Comparison of ENCODE assay signal across 12 mouse cellular contexts in genomic region chrX:160930656-160931055, GRCm38 (mm10). TPM values are rescaled to one million over a fixed set of nuclear protein-coding genes. Genes with fewer than 3 reads are reported as not detected.
A peak's percentile ranks its signal among the peaks of the same experiment; 100 is the strongest.
DNase-seq lines count a peak whose midpoint lies in the region; ATAC-seq and TF ChIP-seq lines count a peak whose summit lies in the region.
"Had no signal": no experiment of that assay in that cellular context is flagged by ENCODE, and none has a peak within 500 bp of the region (broad histone marks: within the 10 kb centered on the region; RNA-seq: fewer than 3 reads in every experiment).

No protein-coding gene starts in this region.

- H3K4me1 ChIP-seq in lung, postnatal 0 days (ENCODE audit: insufficient read depth, low read depth, low read length): no peaks in the 10 kb centered on the region
- peaks cover 0 to 2% of the 10 kb centered on the region in 2 experiments; a peak in 1 of 4 replicates for H3K4me1 ChIP-seq in liver, embryonic 14.5 days (replicated peaks; ENCODE audit: control insufficient read depth in 2 of 2, insufficient read depth in 2 of 2, low read length in 1 of 2)
- H3K4me1 ChIP-seq: heart, embryonic 13.5 days had no signal

- no peaks in the 10 kb centered on the region for H3K27me3 ChIP-seq in lung, postnatal 0 days (replicated peaks; ENCODE audit: insufficient read depth, low read length)
- no peaks in the 10 kb centered on the region for H3K27me3 ChIP-seq in liver, embryonic 14.5 days (ENCODE audit: control insufficient read depth, insufficient read depth, low read length)
- H3K27me3 ChIP-seq: heart, embryonic 13.5 days had no signal

- intact Hi-C loops in gastrocnemius, adult 2 months (cut with DNase I): no loop called here
- intact Hi-C loops in gastrocnemius, postnatal 36 days (cut with DNase I): loop anchor here (5.0 kb wide), 1 partner anchor 102 kb away; no protein-coding TSS in a partner anchor
- intact Hi-C loops in heart, postnatal 10 days (cut with DNase I): loop anchor here (5.0 kb wide), 1 partner anchor 778 kb away; no protein-coding TSS in a partner anchor

- peak; percentile 33; the same call in 1 of the 2 replicates for TF ChIP-seq CTCF in gastrocnemius, adult 2 months (IDR thresholded peaks at IDR 0.05)
- TF ChIP-seq CTCF in lung, postnatal 0 days (IDR thresholded peaks at IDR 0.05): peak; percentile 51
- TF ChIP-seq CTCF in liver, embryonic 14.5 days (IDR thresholded peaks at IDR 0.05; ENCODE audit: low read depth): peak; percentile 61

- no peak for ATAC-seq in lung, postnatal 0 days
- no peak for ATAC-seq in liver, embryonic 14.5 days (ENCODE audit: insufficient read depth)
- ATAC-seq: hindbrain, embryonic 16.5 days had no signal

- H3K9ac ChIP-seq in lung, postnatal 0 days (replicated peaks; ENCODE audit: low read depth): no peak overlapping the region
- H3K9ac ChIP-seq in liver, embryonic 14.5 days (replicated peaks): no peak overlapping the region
- H3K9ac ChIP-seq: heart, embryonic 13.5 days had no signal

- no peak overlapping the region for H3K4me3 ChIP-seq in gastrocnemius, adult 2 months
- H3K4me3 ChIP-seq in lung, postnatal 0 days (ENCODE audit: low read depth, low read length): no peak overlapping the region
- no peak overlapping the region for H3K4me3 ChIP-seq in liver, embryonic 14.5 days (ENCODE audit: insufficient read depth in 1 of 2, low read depth in 2 of 2, low read length in 2 of 2)
- H3K4me3 ChIP-seq: heart, embryonic 13.5 days had no signal

- H3K9me3 ChIP-seq in lung, postnatal 0 days (ENCODE audit: low read length): no peaks in the 10 kb centered on the region
- no peaks in the 10 kb centered on the region for H3K9me3 ChIP-seq in liver, embryonic 14.5 days (ENCODE audit: control insufficient read depth, low read length)
- H3K9me3 ChIP-seq: heart, embryonic 13.5 days had no signal

- DNase-seq in gastrocnemius, adult 2 months: no peak
- DNase-seq in gastrocnemius, postnatal 36 days: no peak
- DNase-seq in lung, postnatal 0 days (ENCODE audit: low spot score): no peak
- DNase-seq in lung, postnatal 14 days: no peak
- DNase-seq in ES-CJ7 (ENCODE audit: low read depth, low spot score): peak; percentile 36
- DNase-seq in liver, embryonic 14.5 days (ENCODE audit: low read depth in 3 of 3, low spot score in 3 of 3): no peak
- no peak for DNase-seq in cerebellum, adult 18-20 months
- DNase-seq in heart, postnatal 10 days: no peak
- DNase-seq: cerebellum, adult 2 months had no signal

- no peak for TF ChIP-seq EP300 in lung, postnatal 0 days (IDR thresholded peaks at IDR 0.05)
- no peak for TF ChIP-seq EP300 in liver, embryonic 14.5 days (IDR thresholded peaks at IDR 0.05; ENCODE audit: low read depth)

- H3K4me2 ChIP-seq in lung, postnatal 0 days (replicated peaks; ENCODE audit: low read depth, low read length): no peak overlapping the region
- no peak overlapping the region for H3K4me2 ChIP-seq in liver, embryonic 14.5 days (ENCODE audit: low read depth)
- H3K4me2 ChIP-seq: heart, embryonic 13.5 days had no signal

- no peak overlapping the region for H3K27ac ChIP-seq in gastrocnemius, adult 2 months
- no peak overlapping the region for H3K27ac ChIP-seq in lung, postnatal 0 days (ENCODE audit: low read length)
- H3K27ac ChIP-seq in liver, embryonic 14.5 days: no peak overlapping the region
- H3K27ac ChIP-seq: heart, embryonic 13.5 days had no signal

- H3K36me3 ChIP-seq in lung, postnatal 0 days (ENCODE audit: insufficient read depth, low read length): no peaks in the 10 kb centered on the region
- H3K36me3 ChIP-seq in liver, embryonic 14.5 days (replicated peaks; ENCODE audit: control insufficient read depth, insufficient read depth, low read depth): no peaks in the 10 kb centered on the region

RNA-seq across cellular contexts. Expression of gene Gja6, which starts 23.8 kb away (rescaled TPM):
- total RNA-seq in gastrocnemius, adult 2 months (2021): under 1 TPM in 1 of 2 experiments, not detected in 1; 0.11 TPM
- total RNA-seq in gastrocnemius, postnatal 36 days (2021): not detected
- polyA plus RNA-seq in lung, postnatal 0 days (2015; fragmentation: Nextera tagmentation; extraction: Ambion mirVana): 0.20 and 0.45 TPM in 2 replicates
- 0.40 and 0.43 TPM in 2 replicates for polyA plus RNA-seq in liver, embryonic 14.5 days (2012; rRNA removed)
- 0.78 and 1.0 TPM in 2 replicates for polyA plus RNA-seq in liver, embryonic 14.5 days (2014; fragmentation: Nextera tagmentation; extraction: Ambion mirVana)
- under 1 TPM in 1 of 2 experiments, not detected in 1; 0.34 TPM for total RNA-seq in heart, postnatal 10 days (2021)
- polyA plus RNA-seq: neural tube, embryonic 11.5 days had no signal
